Mouse (Mus musculus) kidney, postnatal 0 days (tissue): ENCODE data around the gene Mup5. TPM values are rescaled to one million over a fixed set of nuclear protein-coding genes. Genes with fewer than 3 reads are reported as not detected.

Experiments
- polyA plus RNA-seq: library from polyadenylated mRNA; unstranded; fragments of >200 nt; fragmentation: Nextera tagmentation; extraction: Ambion mirVana; gene quantifications from 2 replicates; pipeline ENCODE4 v1.2.1, GENCODE M21; 2015

Mup5 gene
- polyA plus RNA-seq, 1 experiment from 2014 or later = not detected

Other genes starting within 250 kb of the Mup5 start
- gene Mup17, start 239.4 kb downstream of the Mup5 start, polyA plus RNA-seq = not detected in 2 replicates
- gene Mup18, start 161.1 kb downstream of the Mup5 start, polyA plus RNA-seq = not detected in 2 replicates
- not detected in 2 replicates for gene Mup19, start 53.0 kb downstream of the Mup5 start, polyA plus RNA-seq
- not detected in 2 replicates for gene Mup20, start 218.9 kb upstream of the Mup5 start, polyA plus RNA-seq